Mouse (Mus musculus): Measurements from ENCODE around the gene Ptgfrn. TPM values are rescaled to one million over a fixed set of nuclear protein-coding genes. Genes with fewer than 3 reads are reported as not detected.

The Ptgfrn gene
- total and polyA plus RNA-seq, 3 experiments = not detected

DNA sequence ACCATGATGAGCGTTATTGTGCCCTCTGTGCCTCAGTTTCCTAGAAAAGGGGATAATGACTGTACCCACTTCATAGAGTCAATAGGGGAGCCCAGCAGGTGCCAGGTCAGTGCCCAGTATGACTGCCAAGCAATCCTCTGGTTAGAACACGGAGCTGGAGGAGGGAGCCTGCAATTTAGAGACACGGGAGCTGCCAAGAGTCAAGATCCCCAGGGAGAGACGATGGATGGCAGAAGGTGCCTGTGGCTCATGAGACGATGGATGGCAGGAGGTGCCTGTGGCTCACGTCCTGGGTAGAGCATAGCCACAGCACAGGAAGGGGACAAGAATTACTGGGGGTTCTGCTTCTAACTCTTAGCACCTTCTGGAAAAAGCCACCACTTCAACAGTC is 32.4 kb downstream of the Ptgfrn start:
- no peaks in the 10 kb centered on the region for H3K79me2 ChIP-seq (replicated peaks; ENCODE audit: control insufficient read depth, extremely low read depth, insufficient read depth, poor library complexity, severe bottlenecking)
- H3K9ac ChIP-seq (ENCODE audit: insufficient read depth, low read depth) = no peak overlapping the region
- in situ Hi-C loops (cut with MboI; ENCODE audit: low pct_ligation_motif_present, low pct_unique_long_range_greater_than_20kb, low sequenced_read_pairs) (no loop called here), dilution Hi-C loops (cut with MboI; ENCODE audit: extremely low pct_ligation_motif_present, extremely low pct_unique_long_range_greater_than_20kb, low sequenced_read_pairs) (no loop called here)
- no peaks in the 10 kb centered on the region for H3K9me3 ChIP-seq (replicated peaks; ENCODE audit: low read length)
- H3K4me3 ChIP-seq (replicated peaks in 1 of 3; ENCODE audit: low read depth in 2 of 3, low read length in 2 of 3, poor library complexity in 1 of 3) = no peak overlapping the region
- TF ChIP-seq CTCF (conservative IDR thresholded peaks at IDR 0.05 in 1 of 2, IDR thresholded peaks at IDR 0.05 in 1 of 2; ENCODE audit: low read depth in 2 of 2, low read length in 2 of 2) (no peak), ZKSCAN1 (IDR thresholded peaks at IDR 0.05; ENCODE audit: borderline replicate concordance, low read depth, low read length) (no peak), TBP (conservative IDR thresholded peaks at IDR 0.05; ENCODE audit: low read depth, low read length) (no peak), MAX (IDR thresholded peaks at IDR 0.05; ENCODE audit: low read length) (no peak), GABPA (IDR thresholded peaks at IDR 0.05; ENCODE audit: insufficient replicate concordance, low read depth, low read length) (no peak), POLR2AphosphoS2 (IDR thresholded peaks at IDR 0.05; ENCODE audit: low read depth, low read length) (no peak), ETS1 (conservative IDR thresholded peaks at IDR 0.05; ENCODE audit: low read depth, low read length) (no peak), ELF1 (IDR thresholded peaks at IDR 0.05; ENCODE audit: low read depth, low read length) (no peak), SMC3 (IDR thresholded peaks at IDR 0.05; ENCODE audit: low read depth, low read length) (no peak), SIN3A (IDR thresholded peaks at IDR 0.05; ENCODE audit: low read length) (no peak), MAZ (IDR thresholded peaks at IDR 0.05; ENCODE audit: low read depth, low read length) (no peak), MYC (IDR thresholded peaks at IDR 0.05; ENCODE audit: low read depth, low read length) (no peak), RAD21 (IDR thresholded peaks at IDR 0.05; ENCODE audit: low read depth, low read length) (no peak)
- no peaks in the 10 kb centered on the region for H3K36me3 ChIP-seq (replicated peaks in 1 of 2; ENCODE audit: control insufficient read depth in 1 of 2, insufficient read depth in 1 of 2, low read length in 1 of 2)
- H3K27ac ChIP-seq (ENCODE audit: insufficient read depth, low read depth) = no peak overlapping the region
- H3K4me2 ChIP-seq (ENCODE audit: insufficient read depth, low read depth, poor library complexity, severe bottlenecking) = no peak overlapping the region
- DNase-seq (ENCODE audit: extremely low read depth) = no peak
- peaks cover 4% of the 10 kb centered on the region in 2 experiments; a peak in 3 of 4 replicates for H3K4me1 ChIP-seq (ENCODE audit: control insufficient read depth in 1 of 2, insufficient read depth in 2 of 2)
- H3K27me3 ChIP-seq (replicated peaks) = no peaks in the 10 kb centered on the region

DNA sequence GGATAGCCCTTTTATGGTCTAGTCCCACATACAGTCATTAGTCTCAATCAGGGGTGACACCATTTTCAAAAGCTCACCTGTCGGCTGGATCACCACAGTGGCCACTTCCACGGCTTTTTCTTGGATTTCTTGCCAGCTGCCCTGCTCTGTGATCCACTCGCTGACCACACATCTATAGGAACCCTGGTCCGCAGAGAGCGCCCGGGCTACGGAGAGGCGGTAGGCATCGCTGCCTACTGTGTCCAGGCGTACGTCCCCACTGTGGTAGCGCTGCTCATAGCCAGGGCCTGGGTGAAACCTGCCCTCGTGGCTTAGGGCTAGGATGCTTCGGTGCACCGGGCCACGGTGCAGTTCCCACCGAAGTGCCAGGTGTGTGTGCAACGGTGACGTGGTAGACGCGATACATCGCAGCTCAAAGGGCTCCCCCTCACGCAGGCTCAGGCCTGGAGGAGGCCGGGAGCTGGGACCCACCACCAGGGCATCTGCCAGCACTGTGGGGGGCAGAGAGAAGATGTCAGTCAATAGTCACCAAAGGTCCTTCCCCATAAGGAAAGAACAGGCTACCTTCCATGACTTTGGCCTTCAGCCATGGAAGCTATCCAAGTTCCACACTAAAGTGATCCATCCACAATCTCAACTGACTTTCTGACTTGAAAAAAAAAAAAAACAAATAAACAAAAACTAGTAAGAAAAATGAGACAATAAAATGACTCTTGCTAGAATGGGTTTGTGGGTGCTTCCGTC is 32.9 kb downstream of the Ptgfrn start:
- H3K36me3 ChIP-seq (replicated peaks in 1 of 2; ENCODE audit: control insufficient read depth in 1 of 2, insufficient read depth in 1 of 2, low read length in 1 of 2) = no peaks in the 10 kb centered on the region
- no peak overlapping the region for H3K9ac ChIP-seq (ENCODE audit: insufficient read depth, low read depth)
- no peak overlapping the region for H3K4me3 ChIP-seq (replicated peaks in 1 of 3; ENCODE audit: low read depth in 2 of 3, low read length in 2 of 3, poor library complexity in 1 of 3)
- H3K4me2 ChIP-seq (ENCODE audit: insufficient read depth, low read depth, poor library complexity, severe bottlenecking) = no peak overlapping the region
- dilution Hi-C loops (cut with MboI; ENCODE audit: extremely low pct_ligation_motif_present, extremely low pct_unique_long_range_greater_than_20kb, low sequenced_read_pairs) = no loop called here
- no peaks in the 10 kb centered on the region for H3K27me3 ChIP-seq (replicated peaks)
- in situ Hi-C loops (cut with MboI; ENCODE audit: low pct_ligation_motif_present, low pct_unique_long_range_greater_than_20kb, low sequenced_read_pairs) = no loop called here
- no peak for DNase-seq (ENCODE audit: extremely low read depth)
- H3K27ac ChIP-seq (ENCODE audit: insufficient read depth, low read depth) = no peak overlapping the region
- H3K9me3 ChIP-seq (replicated peaks; ENCODE audit: low read length) = no peaks in the 10 kb centered on the region
- H3K4me1 ChIP-seq (ENCODE audit: control insufficient read depth in 1 of 2, insufficient read depth in 2 of 2) = peaks cover 4 to 7% of the 10 kb centered on the region in 2 experiments; a peak in 3 of 4 replicates
- no peaks in the 10 kb centered on the region for H3K79me2 ChIP-seq (replicated peaks; ENCODE audit: control insufficient read depth, extremely low read depth, insufficient read depth, poor library complexity, severe bottlenecking)
- no peak for TF ChIP-seq JUN (IDR thresholded peaks at IDR 0.05; ENCODE audit: insufficient read depth, low read depth, low read length)
- no peak for TF ChIP-seq TBP (conservative IDR thresholded peaks at IDR 0.05; ENCODE audit: low read depth, low read length)
- no peak for TF ChIP-seq MAZ (IDR thresholded peaks at IDR 0.05; ENCODE audit: low read depth, low read length)
- no peak for TF ChIP-seq NELFE (IDR thresholded peaks at IDR 0.05; ENCODE audit: low read depth, low read length)
- no peak for TF ChIP-seq EP300 (IDR thresholded peaks at IDR 0.05; ENCODE audit: low read length)
- TF ChIP-seq RAD21 (IDR thresholded peaks at IDR 0.05; ENCODE audit: low read depth, low read length) = no peak
- TF ChIP-seq USF2 (conservative IDR thresholded peaks at IDR 0.05; ENCODE audit: low read depth, low read length) = no peak
- no peak for TF ChIP-seq RCOR1 (conservative IDR thresholded peaks at IDR 0.05; ENCODE audit: low read depth, low read length)
- TF ChIP-seq ZKSCAN1 (IDR thresholded peaks at IDR 0.05; ENCODE audit: borderline replicate concordance, low read depth, low read length) = no peak
- TF ChIP-seq ZNF384 (IDR thresholded peaks at IDR 0.05; ENCODE audit: low read depth, low read length) = no peak
- no peak for TF ChIP-seq HCFC1 (IDR thresholded peaks at IDR 0.05; ENCODE audit: low read depth, low read length)
- TF ChIP-seq MYC (IDR thresholded peaks at IDR 0.05; ENCODE audit: low read depth, low read length) = no peak
